Mouse (Mus musculus): ENCODE measurements around the gene Psme3. TPM values are rescaled to one million over a fixed set of nuclear protein-coding genes. Genes with fewer than 3 reads are reported as not detected.

Psme3 gene
- total RNA-seq, 1 experiment from 2014 or later = 74.7 TPM

DNA sequence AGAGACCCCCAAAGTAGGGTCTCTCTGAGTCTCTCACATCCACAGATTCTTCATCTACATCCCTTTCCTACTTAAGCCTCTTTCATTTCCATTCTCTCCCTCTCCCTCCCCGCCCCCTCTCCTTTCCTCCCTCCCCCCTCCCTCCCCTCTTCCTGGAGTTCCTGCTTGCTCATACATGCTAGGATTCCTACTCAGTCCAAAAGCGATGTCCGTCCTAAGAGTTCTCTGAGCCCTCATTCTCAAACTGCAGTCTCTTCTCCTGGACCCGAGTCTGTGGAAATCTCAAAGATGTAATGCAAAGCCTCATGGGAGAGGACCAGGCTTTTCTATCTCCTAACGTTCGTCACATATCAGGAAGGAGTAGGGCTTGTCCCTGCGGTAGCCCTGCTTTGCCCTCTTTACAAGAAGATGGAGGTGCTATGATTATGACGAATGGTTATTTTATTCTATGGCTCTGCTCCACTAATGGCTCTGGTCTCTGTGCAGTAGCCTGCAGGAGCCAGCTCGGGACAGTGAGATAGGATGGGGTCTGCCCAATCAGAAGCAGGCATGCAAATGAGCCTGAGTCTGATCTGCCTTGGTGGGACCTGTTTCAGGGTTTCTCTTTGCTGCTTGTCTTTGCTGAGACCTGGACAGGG, 22.2 kb downstream of the Psme3 start:
- no peak for ATAC-seq (replicated peaks; ENCODE audit: insufficient number of reproducible peaks, low FRiP score, low TSS enrichment, poor library complexity, severe bottlenecking)

DNA sequence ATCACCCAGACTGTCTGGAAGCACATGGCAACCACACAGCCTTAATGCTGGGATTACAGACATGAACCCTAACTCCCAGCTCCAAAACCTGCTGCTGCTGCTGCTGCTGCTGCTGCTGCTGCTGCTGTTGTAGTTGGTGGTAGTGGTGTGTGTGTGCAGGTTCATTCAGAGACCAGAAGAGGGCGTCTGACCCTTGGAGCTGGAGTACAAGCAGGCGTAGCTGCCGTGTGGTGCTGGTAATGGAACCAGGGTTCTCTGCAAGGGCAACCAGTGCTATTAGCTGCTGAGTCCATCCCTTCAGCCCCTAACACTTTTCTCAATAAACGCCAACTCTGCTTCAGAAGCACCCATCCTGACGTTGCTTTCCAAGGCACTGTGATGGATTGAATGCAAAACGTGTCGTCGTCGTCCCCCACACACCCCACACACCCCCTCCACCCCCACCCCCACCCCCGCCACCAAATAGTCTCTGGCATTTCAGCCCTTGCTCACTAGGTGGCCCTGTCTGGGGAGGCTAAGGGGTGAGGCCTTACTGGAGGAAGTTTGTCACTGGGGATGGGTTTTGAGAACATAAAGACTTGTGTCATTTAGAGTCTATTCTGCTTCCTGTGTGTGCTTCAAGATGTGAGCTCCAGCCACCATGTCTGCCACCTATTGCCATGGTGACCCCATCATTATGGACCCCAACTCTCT, 31.2 kb downstream of the Psme3 start:
- ATAC-seq (replicated peaks; ENCODE audit: insufficient number of reproducible peaks, low FRiP score, low TSS enrichment, poor library complexity, severe bottlenecking) = no peak

DNA sequence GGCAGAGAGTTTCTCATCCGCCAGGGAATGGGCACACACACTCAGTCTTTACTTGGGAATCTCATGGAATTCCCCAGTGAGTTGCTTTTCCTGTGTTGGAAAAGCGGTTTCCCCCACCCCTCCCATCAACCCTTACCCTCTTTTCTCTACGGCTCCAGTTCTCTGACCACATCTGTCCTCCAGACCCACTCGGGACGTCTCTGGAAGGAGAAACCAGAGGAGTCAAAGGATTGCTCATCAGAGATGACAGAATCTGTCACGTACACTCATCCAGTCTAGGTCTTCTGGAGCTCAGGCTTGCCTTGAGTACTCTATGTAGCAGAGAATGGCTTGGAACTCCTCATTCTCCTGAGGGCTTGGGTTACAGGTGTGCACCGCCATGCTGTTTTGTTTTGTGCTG, 32.8 kb downstream of the Psme3 start:
- ATAC-seq (replicated peaks; ENCODE audit: insufficient number of reproducible peaks, low FRiP score, low TSS enrichment, poor library complexity, severe bottlenecking) = no peak

- ATAC-seq (replicated peaks; ENCODE audit: insufficient number of reproducible peaks, low FRiP score, low TSS enrichment, poor library complexity, severe bottlenecking) = no peak
Observed at GRCm38 (mm10) chr11:101349216-101349615, 33.2 kb downstream of the Psme3 start.

GRCm38 (mm10) chr11:101351100-101351720, 35.2 kb downstream of the Psme3 start:
- ATAC-seq (replicated peaks; ENCODE audit: insufficient number of reproducible peaks, low FRiP score, low TSS enrichment, poor library complexity, severe bottlenecking) = no peak

DNA sequence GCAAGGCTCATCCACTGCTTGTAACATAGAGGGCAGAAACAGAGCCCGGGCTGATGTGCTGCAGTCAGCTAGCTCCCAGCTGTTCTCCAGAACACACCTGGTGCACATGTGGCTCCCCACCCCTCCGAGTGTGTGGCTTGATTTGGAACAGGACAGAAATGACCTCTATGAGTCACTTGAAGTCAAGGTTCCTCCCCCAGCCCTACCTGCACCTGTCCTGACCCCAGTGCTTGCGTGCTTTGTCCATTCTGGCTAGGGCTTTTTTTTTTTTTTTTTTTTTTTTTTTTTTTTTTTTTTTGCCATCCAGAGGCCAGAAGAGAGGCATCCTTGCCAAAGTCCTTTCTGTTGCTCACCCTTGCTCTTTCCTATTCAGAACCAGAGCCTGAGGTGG, 35.7 kb downstream of the Psme3 start:
- no peak for ATAC-seq (replicated peaks; ENCODE audit: insufficient number of reproducible peaks, low FRiP score, low TSS enrichment, poor library complexity, severe bottlenecking)

DNA sequence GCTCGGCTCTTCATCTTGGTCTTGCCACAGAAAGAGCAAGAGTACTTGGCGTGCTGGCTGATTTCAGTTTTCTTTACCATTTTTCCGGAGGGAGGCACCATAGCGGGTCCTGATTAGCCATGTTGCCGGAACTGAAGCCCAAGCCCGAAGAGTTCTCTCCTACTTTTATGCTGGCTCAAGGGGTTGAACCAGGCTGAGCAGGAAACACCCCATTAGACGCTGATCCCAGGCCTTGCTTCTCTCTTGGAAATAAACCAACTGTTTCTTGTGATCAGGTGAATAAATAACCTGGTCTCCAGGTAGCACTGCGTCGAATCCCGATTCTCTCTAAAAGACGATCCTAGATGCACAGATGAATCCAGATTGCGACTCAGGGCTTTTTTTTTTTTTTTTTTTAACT, 37.4 kb downstream of the Psme3 start:
- no peak for ATAC-seq (replicated peaks; ENCODE audit: insufficient number of reproducible peaks, low FRiP score, low TSS enrichment, poor library complexity, severe bottlenecking)

- no peak for ATAC-seq (replicated peaks; ENCODE audit: insufficient number of reproducible peaks, low FRiP score, low TSS enrichment, poor library complexity, severe bottlenecking)
Observed at GRCm38 (mm10) chr11:101354438-101355010, 38.5 kb downstream of the Psme3 start.

DNA sequence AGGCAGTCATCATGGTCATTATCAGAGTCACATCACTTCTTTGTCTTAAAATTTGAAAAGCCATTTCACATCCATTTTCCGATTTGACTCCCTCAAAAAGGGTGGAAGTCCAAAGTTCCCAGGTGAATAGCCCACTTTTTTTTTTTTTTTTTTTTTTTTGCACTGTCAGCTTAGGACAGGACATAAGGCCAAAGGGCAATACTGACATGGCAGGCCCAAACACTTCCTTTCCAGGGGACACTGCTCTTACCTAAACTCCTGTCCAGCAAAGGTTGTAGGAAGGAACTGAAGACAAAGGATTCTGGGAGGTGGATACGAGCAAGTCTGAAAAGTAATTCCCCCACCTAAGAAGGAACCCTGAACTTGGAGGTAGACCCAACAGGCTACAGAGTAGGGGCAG, 39.9 kb downstream of the Psme3 start:
- no peak for ATAC-seq (replicated peaks; ENCODE audit: insufficient number of reproducible peaks, low FRiP score, low TSS enrichment, poor library complexity, severe bottlenecking)

DNA sequence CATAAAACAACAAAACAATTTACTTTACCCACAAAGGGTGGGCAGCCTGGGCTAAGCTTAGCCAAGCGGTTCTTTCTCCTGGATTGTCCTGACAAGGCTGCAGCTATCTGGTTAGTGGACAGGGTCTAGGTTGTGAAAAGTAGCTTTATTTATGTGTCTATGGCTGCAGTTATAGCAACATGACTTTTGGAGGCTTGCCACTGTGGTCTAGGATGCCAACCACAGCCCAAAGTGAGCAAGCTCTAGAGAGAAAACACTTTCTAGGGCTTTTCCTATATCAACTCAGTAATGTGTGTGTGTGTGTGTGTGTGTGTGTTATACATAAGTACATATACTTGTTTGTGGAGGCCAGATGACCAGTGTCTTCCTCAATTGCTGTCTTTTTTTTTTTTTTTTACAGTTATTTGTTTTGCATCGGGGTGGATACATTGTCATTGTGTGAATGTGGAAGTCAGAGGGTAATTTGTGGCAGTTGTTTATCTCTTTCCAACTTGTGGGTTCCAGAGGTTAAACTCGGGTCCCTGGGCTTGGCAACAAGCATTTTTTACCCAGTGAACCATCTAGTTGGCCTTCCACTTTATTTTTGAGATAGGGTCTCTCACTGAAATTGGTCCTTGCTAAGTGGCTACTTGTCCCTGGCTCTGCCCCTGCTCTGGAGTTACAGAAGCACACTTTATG, 41.6 kb downstream of the Psme3 start:
- ATAC-seq (replicated peaks; ENCODE audit: insufficient number of reproducible peaks, low FRiP score, low TSS enrichment, poor library complexity, severe bottlenecking) = no peak

DNA sequence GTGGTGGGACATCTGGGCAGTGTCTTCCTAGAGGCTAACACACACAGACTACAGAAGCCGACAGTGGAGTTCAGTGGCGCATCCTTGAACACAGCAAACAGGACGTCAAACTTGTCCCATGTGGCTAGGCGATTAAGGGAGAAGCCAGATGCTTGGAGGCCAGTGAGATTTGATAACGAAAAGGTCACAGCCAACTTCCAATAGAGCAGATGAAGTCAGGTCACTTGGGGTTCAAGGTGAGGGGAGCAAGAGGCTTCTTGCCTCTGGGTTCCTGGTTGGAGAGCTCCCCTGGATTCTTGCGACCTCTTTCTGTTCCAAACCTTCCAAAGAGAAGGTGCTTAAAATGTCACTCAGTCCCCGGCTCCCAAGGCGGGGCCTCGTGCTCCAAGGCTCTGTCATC, 43.8 kb downstream of the Psme3 start:
- ATAC-seq (replicated peaks; ENCODE audit: insufficient number of reproducible peaks, low FRiP score, low TSS enrichment, poor library complexity, severe bottlenecking) = no peak

- no peak for ATAC-seq (replicated peaks; ENCODE audit: insufficient number of reproducible peaks, low FRiP score, low TSS enrichment, poor library complexity, severe bottlenecking)
Observed at GRCm38 (mm10) chr11:101360651-101361113, 44.7 kb downstream of the Psme3 start.

DNA sequence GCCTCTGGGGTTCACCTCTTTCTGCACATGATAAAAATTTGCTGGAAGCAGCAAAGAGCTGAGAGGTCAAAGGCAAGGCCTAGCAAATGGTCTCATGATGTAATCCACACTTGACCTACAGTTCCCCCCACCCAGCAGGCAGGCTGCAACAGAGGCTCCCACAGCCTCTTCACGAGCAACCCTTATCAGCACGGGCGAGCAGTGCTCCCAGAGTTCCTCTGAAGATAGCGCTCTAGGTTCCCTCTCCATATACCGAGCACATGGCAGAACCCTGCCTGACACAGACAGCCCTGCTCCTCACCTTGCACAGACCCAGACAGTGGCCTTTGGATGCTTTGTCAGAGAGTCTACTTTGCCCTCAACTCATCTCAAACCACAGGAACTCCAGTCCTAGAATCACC, 48.5 kb downstream of the Psme3 start:
- no peak for ATAC-seq (replicated peaks; ENCODE audit: insufficient number of reproducible peaks, low FRiP score, low TSS enrichment, poor library complexity, severe bottlenecking)

GRCm38 (mm10) chr11:101367326-101367935, 51.4 kb downstream of the Psme3 start, which contains the start of gene G6pc:
Gene G6pc (plus strand): TSS chr11:101367561.
- ATAC-seq (replicated peaks; ENCODE audit: insufficient number of reproducible peaks, low FRiP score, low TSS enrichment, poor library complexity, severe bottlenecking) = no peak

DNA sequence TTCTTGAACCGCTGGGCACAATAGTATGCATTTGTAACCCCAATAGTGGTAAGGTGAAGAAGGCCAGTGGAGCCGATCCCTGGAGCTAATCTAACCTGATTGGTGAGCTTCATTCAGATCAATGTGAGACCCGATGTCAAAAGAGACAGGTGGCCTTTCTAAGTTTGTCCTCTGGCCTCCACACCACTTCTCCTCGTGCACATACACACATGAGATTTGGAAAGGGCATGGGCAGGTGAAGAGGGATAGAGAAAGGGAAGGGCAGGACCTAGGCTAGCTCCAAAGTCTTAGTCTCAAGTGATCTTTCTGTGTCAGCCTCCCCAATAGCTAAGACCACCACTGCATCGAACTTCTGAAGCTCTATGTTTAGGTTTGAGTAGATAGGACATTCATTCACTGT, 54.1 kb downstream of the Psme3 start:
- ATAC-seq (replicated peaks; ENCODE audit: insufficient number of reproducible peaks, low FRiP score, low TSS enrichment, poor library complexity, severe bottlenecking) = no peak
